ENCODE assay signal across 16 mouse cellular contexts in genomic region chr12:4911716-4912115, GRCm38 (mm10). TPM values are rescaled to one million over a fixed set of nuclear protein-coding genes. Genes with fewer than 3 reads are reported as not detected.
DNase-seq lines count a peak whose midpoint lies in the region; ATAC-seq lines count a peak whose summit lies in the region.
"Had no signal": no experiment of that assay in that cellular context is flagged by ENCODE, and none has a peak within 500 bp of the region (broad histone marks: within the 10 kb centered on the region; RNA-seq: fewer than 3 reads in every experiment).

No protein-coding gene starts in this region.

- H3K4me1 ChIP-seq in heart, embryonic 10.5 days = no peaks in the 10 kb centered on the region
- H3K4me1 ChIP-seq in forebrain, embryonic 10.5 days = peaks cover 6% of the 10 kb centered on the region
- H3K4me1 ChIP-seq: midbrain, embryonic 15.5 days had no signal

- H3K9me3 ChIP-seq in heart, embryonic 10.5 days = no peaks in the 10 kb centered on the region
- H3K9me3 ChIP-seq in forebrain, embryonic 10.5 days = no peaks in the 10 kb centered on the region
- H3K9me3 ChIP-seq: heart, embryonic 15.5 days; liver, embryonic 12.5 days; midbrain, embryonic 15.5 days; neural tube, embryonic 13.5 days had no signal

- peak; percentile 37 to 77 for DNase-seq in heart, adult 18-20 months
- no peak for DNase-seq in heart, embryonic 10.5 days (ENCODE audit: low spot score)
- DNase-seq in 416B (ENCODE audit: low read depth) = peak; percentile 53
- peak; percentile 59 for DNase-seq in adrenal gland, adult 2 months
- peak; percentile 17 to 20 for DNase-seq in heart, postnatal 36 days
- no peak for DNase-seq in right cerebral cortex, adult 2 months (ENCODE audit: low spot score in 2 of 2)
- DNase-seq in forebrain, embryonic 10.5 days (ENCODE audit: extremely low spot score, low spot score) = no peak
- DNase-seq: cerebellum, adult 9-11 months; right cerebral cortex, adult 18-20 months; thymus, postnatal 14 days had no signal

- intact Hi-C loops in heart, postnatal 36 days (cut with DNase I) = loop anchor here (10.0 kb wide), 1 partner anchor 1487 kb away; the partner anchor contains the start of gene Asxl2

- no peaks in the 10 kb centered on the region for H3K36me3 ChIP-seq in heart, embryonic 10.5 days
- no peaks in the 10 kb centered on the region for H3K36me3 ChIP-seq in forebrain, embryonic 10.5 days (replicated peaks)
- H3K36me3 ChIP-seq: heart, embryonic 15.5 days; liver, embryonic 12.5 days; midbrain, embryonic 15.5 days; neural tube, embryonic 13.5 days had no signal

- H3K4me3 ChIP-seq in heart, embryonic 10.5 days = no peak overlapping the region
- no peak overlapping the region for H3K4me3 ChIP-seq in forebrain, embryonic 10.5 days
- H3K4me3 ChIP-seq: heart, embryonic 15.5 days; liver, embryonic 12.5 days; midbrain, embryonic 15.5 days; neural tube, embryonic 13.5 days had no signal

- WGBS in heart, embryonic 10.5 days = 72% methylated on average over 4 of the region's 4 CpGs
- WGBS in forebrain, embryonic 10.5 days = 92% methylated on average over 4 of the region's 4 CpGs

- H3K27ac ChIP-seq in heart, embryonic 10.5 days = no peak overlapping the region
- no peak overlapping the region for H3K27ac ChIP-seq in forebrain, embryonic 10.5 days
- H3K27ac ChIP-seq: heart, embryonic 15.5 days; liver, embryonic 12.5 days; macrophage; midbrain, embryonic 15.5 days; neural tube, embryonic 13.5 days had no signal

- no peak for ATAC-seq in cerebellum, adult (ENCODE audit: insufficient number of reproducible peaks, low FRiP score, low TSS enrichment)
- ATAC-seq: liver, embryonic 12.5 days; midbrain, embryonic 15.5 days had no signal

- no peaks in the 10 kb centered on the region for H3K27me3 ChIP-seq in heart, embryonic 10.5 days (ENCODE audit: insufficient read depth, poor library complexity, severe bottlenecking)
- H3K27me3 ChIP-seq in forebrain, embryonic 10.5 days (ENCODE audit: poor library complexity, severe bottlenecking) = no peaks in the 10 kb centered on the region
- H3K27me3 ChIP-seq: heart, embryonic 15.5 days; liver, embryonic 12.5 days; midbrain, embryonic 15.5 days; neural tube, embryonic 13.5 days had no signal

RNA-seq across cellular contexts. Expression of gene Ubxn2a, which starts 4.2 kb away (rescaled TPM):
- 10 to 100 TPM; 69.0 to 76.7 TPM for total RNA-seq in heart, adult 18-20 months (2021)
- polyA plus RNA-seq in heart, embryonic 10.5 days (2016; fragmentation: Nextera tagmentation; extraction: Ambion mirVana) = 29.6 and 30.7 TPM in 2 replicates
- 10 to 100 TPM; 50.1 TPM for total RNA-seq in adrenal gland, adult 2 months (2021)
- polyA plus RNA-seq in adrenal gland, adult 2 months (2012; rRNA removed) = 7.1 and 8.6 TPM in 2 replicates
- 10 to 100 TPM; 67.8 to 69.2 TPM for total RNA-seq in heart, postnatal 36 days (2021)
- 22.1 and 25.4 TPM in 2 replicates for polyA plus RNA-seq in forebrain, embryonic 10.5 days (2016; fragmentation: Nextera tagmentation; extraction: Ambion mirVana)

RNA-seq across cellular contexts. Expression of gene Atad2b, which starts 5.4 kb away (rescaled TPM):
- total RNA-seq in heart, adult 18-20 months (2021) = 10 to 100 TPM; 11.6 to 12.4 TPM
- 6.7 and 8.8 TPM in 2 replicates for polyA plus RNA-seq in heart, embryonic 10.5 days (2016; fragmentation: Nextera tagmentation; extraction: Ambion mirVana)
- 10 to 100 TPM; 17.6 to 29.7 TPM for total RNA-seq in adrenal gland, adult 2 months (2021)
- polyA plus RNA-seq in adrenal gland, adult 2 months (2012; rRNA removed) = 23.0 and 25.5 TPM in 2 replicates
- total RNA-seq in heart, postnatal 36 days (2021) = 10 to 100 TPM; 13.2 to 15.8 TPM
- polyA plus RNA-seq in forebrain, embryonic 10.5 days (2016; fragmentation: Nextera tagmentation; extraction: Ambion mirVana) = 11.3 and 12.7 TPM in 2 replicates

RNA-seq across cellular contexts. Expression of gene Mfsd2b, which starts 37.6 kb away (rescaled TPM):
- under 1 TPM; 0.52 to 0.93 TPM for total RNA-seq in heart, adult 18-20 months (2021)
- polyA plus RNA-seq in heart, embryonic 10.5 days (2016; fragmentation: Nextera tagmentation; extraction: Ambion mirVana) = 10.9 and 13.5 TPM in 2 replicates
- total RNA-seq in adrenal gland, adult 2 months (2021) = under 1 TPM; 0.55 to 0.61 TPM
- polyA plus RNA-seq in adrenal gland, adult 2 months (2012; rRNA removed) = 1.0 and 2.3 TPM in 2 replicates
- under 1 TPM; 0.42 to 0.65 TPM for total RNA-seq in heart, postnatal 36 days (2021)
- polyA plus RNA-seq in forebrain, embryonic 10.5 days (2016; fragmentation: Nextera tagmentation; extraction: Ambion mirVana) = 3.7 and 4.8 TPM in 2 replicates

Comparison
In these comparisons a context has a peak if more than half of its experiments do, and no peak if none do; other contexts are left out.
1. DNase-seq: peak in heart, adult 18-20 months (2 of 2), 416B (single experiment), adrenal gland, adult 2 months (single experiment) and heart, postnatal 36 days (2 of 2); none in heart, embryonic 10.5 days (single experiment), right cerebral cortex, adult 2 months (0 of 2) and forebrain, embryonic 10.5 days (single experiment).